Mouse (Mus musculus): Measurements from ENCODE around the gene Prss35. TPM values are rescaled to one million over a fixed set of nuclear protein-coding genes. Genes with fewer than 3 reads are reported as not detected.

The Prss35 gene
- polyA plus RNA-seq, 1 experiment from 2014 or later: 8.1 TPM

DNA sequence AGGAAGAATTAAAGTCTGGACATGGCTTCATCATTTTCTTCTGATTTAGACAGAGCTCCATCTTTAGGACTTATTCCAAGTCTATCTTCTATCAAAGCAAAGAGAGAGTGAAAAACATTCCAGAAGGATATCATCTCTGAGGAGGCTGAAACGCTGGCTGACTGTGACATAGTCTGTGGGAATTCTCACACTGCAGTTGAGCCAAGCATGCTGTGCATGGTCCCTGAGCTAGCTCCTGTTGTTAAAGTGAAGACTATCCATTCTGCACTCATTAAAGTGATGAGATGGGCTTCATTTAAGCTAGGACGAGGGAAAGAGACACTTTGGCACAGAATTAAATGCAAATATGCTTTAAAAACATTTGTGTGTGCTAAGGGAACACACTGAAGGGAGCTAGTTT is 26.9 kb upstream of the Prss35 start:
- peaks cover 6% of the 10 kb centered on the region; the same call in 1 of the 2 replicates for H3K4me1 ChIP-seq
- no peaks in the 10 kb centered on the region for H3K36me3 ChIP-seq
- H3K27ac ChIP-seq: no peak overlapping the region
- H3K9me3 ChIP-seq: no peaks in the 10 kb centered on the region
- no peaks in the 10 kb centered on the region for H3K27me3 ChIP-seq (ENCODE audit: insufficient read depth, poor library complexity, severe bottlenecking)
- DNase-seq (ENCODE audit: low spot score): no peak
- WGBS: 52% methylated on average over 2 of the region's 2 CpGs
- no peak overlapping the region for H3K4me3 ChIP-seq

DNA sequence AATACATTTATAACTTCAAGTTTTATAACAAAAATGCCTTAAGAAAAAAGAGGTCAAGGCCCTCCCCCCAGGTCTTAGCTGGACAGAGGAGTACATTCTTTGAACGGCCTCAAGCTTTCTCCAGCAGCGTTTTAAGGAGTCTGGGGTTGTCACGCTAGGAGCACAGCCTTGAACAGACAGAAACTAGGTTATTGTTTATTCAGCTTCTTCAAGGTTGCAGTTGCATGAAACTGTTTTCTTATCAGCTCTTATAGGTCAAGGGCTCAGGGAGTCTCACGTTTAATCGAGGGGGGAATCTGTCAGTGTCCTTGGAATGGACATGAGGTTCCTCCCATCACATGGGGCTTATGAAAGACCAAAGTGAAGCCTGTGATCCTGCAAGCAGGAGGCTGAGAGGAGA is 26.3 kb upstream of the Prss35 start:
- no peak for DNase-seq (ENCODE audit: low spot score)
- no peaks in the 10 kb centered on the region for H3K36me3 ChIP-seq
- H3K4me3 ChIP-seq: no peak overlapping the region
- peaks cover 6% of the 10 kb centered on the region; the same call in 1 of the 2 replicates for H3K4me1 ChIP-seq
- no peak overlapping the region for H3K27ac ChIP-seq
- H3K9me3 ChIP-seq: no peaks in the 10 kb centered on the region
- WGBS: 65% methylated on average over 5 of the region's 5 CpGs
- H3K27me3 ChIP-seq (ENCODE audit: insufficient read depth, poor library complexity, severe bottlenecking): no peaks in the 10 kb centered on the region

GRCm38 (mm10) chr9:86720227-86720626 is 23.2 kb upstream of the Prss35 start:
- H3K36me3 ChIP-seq: no peaks in the 10 kb centered on the region
- H3K27ac ChIP-seq: no peak overlapping the region
- 89% methylated on average over 5 of the region's 5 CpGs for WGBS
- H3K4me3 ChIP-seq: no peak overlapping the region
- no peaks in the 10 kb centered on the region for H3K9me3 ChIP-seq
- peaks cover 6% of the 10 kb centered on the region; the same call in 1 of the 2 replicates for H3K4me1 ChIP-seq
- no peaks in the 10 kb centered on the region for H3K27me3 ChIP-seq (ENCODE audit: insufficient read depth, poor library complexity, severe bottlenecking)
- no peak for DNase-seq (ENCODE audit: low spot score)

- Histone ChIP-seq H3K9me3 (no peaks in the 10 kb centered on the region), H3K4me3 (no peak overlapping the region), H3K27me3 (ENCODE audit: insufficient read depth, poor library complexity, severe bottlenecking) (no peaks in the 10 kb centered on the region), H3K4me1 (peaks cover 6% of the 10 kb centered on the region; the same call in 1 of the 2 replicates), H3K27ac (no peak overlapping the region), H3K36me3 (no peaks in the 10 kb centered on the region)
- WGBS: 83% methylated on average over 2 of the region's 2 CpGs
- no peak for DNase-seq (ENCODE audit: low spot score)
Measured at GRCm38 (mm10) chr9:86720794-86721193, 22.7 kb upstream of the Prss35 start.

GRCm38 (mm10) chr9:86725066-86725465 is 18.4 kb upstream of the Prss35 start:
- H3K36me3 ChIP-seq: no peaks in the 10 kb centered on the region
- H3K27me3 ChIP-seq (ENCODE audit: insufficient read depth, poor library complexity, severe bottlenecking): no peaks in the 10 kb centered on the region
- 83% methylated on average over 4 of the region's 4 CpGs for WGBS
- no peak for DNase-seq (ENCODE audit: low spot score)
- H3K4me1 ChIP-seq: no peaks in the 10 kb centered on the region
- no peaks in the 10 kb centered on the region for H3K9me3 ChIP-seq
- H3K4me3 ChIP-seq: no peak overlapping the region
- no peak overlapping the region for H3K27ac ChIP-seq

GRCm38 (mm10) chr9:86725604-86726380 is 17.7 kb upstream of the Prss35 start:
- Histone ChIP-seq H3K27ac (no peak overlapping the region), H3K27me3 (ENCODE audit: insufficient read depth, poor library complexity, severe bottlenecking) (no peaks in the 10 kb centered on the region), H3K36me3 (no peaks in the 10 kb centered on the region), H3K4me3 (no peak overlapping the region), H3K9me3 (no peaks in the 10 kb centered on the region), H3K4me1 (no peaks in the 10 kb centered on the region)
- 72% methylated on average over 7 of the region's 7 CpGs for WGBS
- DNase-seq (ENCODE audit: low spot score): no peak

DNA sequence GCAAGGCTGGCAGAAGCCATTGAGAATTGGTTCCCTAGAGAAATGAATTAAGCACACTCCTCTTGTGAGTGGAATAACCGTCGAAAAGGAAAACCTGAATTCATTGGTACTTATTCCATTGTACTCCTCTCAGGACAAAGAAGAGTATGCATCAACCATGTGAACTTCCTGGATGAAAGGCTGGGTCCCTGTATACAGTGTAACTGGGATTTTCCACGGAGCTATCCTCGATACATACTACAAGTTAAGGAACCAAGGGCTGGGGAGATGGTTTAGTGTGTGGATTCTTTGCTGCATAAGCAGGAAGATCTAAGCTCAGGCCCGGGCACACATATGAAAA is 17.1 kb upstream of the Prss35 start:
- no peak overlapping the region for H3K4me3 ChIP-seq
- H3K27ac ChIP-seq: no peak overlapping the region
- no peaks in the 10 kb centered on the region for H3K9me3 ChIP-seq
- H3K27me3 ChIP-seq (ENCODE audit: insufficient read depth, poor library complexity, severe bottlenecking): no peaks in the 10 kb centered on the region
- no peaks in the 10 kb centered on the region for H3K36me3 ChIP-seq
- H3K4me1 ChIP-seq: no peaks in the 10 kb centered on the region
- 85% methylated on average over 5 of the region's 5 CpGs for WGBS
- DNase-seq (ENCODE audit: low spot score): no peak

GRCm38 (mm10) chr9:86728214-86728814 is 15.1 kb upstream of the Prss35 start:
- no peak for DNase-seq (ENCODE audit: low spot score)
- 67% methylated on average over 10 of the region's 10 CpGs for WGBS
- Histone ChIP-seq H3K4me1 (no peaks in the 10 kb centered on the region), H3K4me3 (no peak overlapping the region), H3K36me3 (no peaks in the 10 kb centered on the region), H3K27ac (no peak overlapping the region), H3K27me3 (ENCODE audit: insufficient read depth, poor library complexity, severe bottlenecking) (no peaks in the 10 kb centered on the region), H3K9me3 (no peaks in the 10 kb centered on the region)

DNA sequence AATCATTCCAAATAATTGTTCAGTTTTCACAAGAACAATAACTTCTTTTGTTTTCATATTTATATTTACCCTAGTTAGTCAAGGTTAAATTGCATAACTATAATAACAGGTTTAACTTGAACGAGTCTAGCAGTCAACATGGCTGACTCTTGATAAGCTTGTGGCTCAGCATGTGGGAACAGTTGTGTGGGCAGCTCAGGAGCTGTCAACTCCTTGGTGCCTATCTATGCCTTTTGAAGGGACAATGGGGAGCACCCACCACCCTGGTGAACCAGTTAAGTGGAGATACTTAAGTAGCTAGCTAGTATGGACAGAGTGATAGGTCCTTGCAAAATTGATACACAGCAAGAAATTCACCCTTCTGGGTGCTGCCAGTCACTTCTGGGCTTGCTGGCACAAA is 14.4 kb upstream of the Prss35 start:
- 42% methylated on average over 1 of the region's 1 CpGs for WGBS
- Histone ChIP-seq H3K4me3 (no peak overlapping the region), H3K4me1 (no peaks in the 10 kb centered on the region), H3K27me3 (ENCODE audit: insufficient read depth, poor library complexity, severe bottlenecking) (no peaks in the 10 kb centered on the region), H3K27ac (no peak overlapping the region), H3K36me3 (no peaks in the 10 kb centered on the region), H3K9me3 (no peaks in the 10 kb centered on the region)
- DNase-seq (ENCODE audit: low spot score): no peak

DNA sequence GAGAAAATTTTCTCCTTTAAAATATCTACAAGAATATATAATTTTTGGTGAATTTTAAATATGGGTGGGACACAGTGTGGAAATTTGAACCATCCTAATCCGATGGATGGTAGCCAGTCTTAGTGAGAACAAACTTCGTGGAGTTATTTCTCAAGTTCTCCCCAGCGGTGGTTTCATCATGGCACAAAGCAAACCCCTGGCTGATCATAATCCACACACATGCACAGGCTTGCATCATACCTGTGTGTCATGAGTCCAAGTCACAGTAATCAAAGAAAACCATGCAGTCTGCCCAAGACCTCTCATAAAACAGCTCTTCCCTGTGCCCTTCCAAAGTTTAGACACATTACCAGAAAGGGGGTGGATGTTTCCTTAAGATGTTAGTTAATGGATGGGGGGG is 13.6 kb upstream of the Prss35 start:
- H3K27ac ChIP-seq: no peak overlapping the region
- no peak overlapping the region for H3K4me3 ChIP-seq
- no peaks in the 10 kb centered on the region for H3K36me3 ChIP-seq
- WGBS: 84% methylated on average over 3 of the region's 3 CpGs
- no peak for DNase-seq (ENCODE audit: low spot score)
- no peaks in the 10 kb centered on the region for H3K4me1 ChIP-seq
- no peaks in the 10 kb centered on the region for H3K9me3 ChIP-seq
- H3K27me3 ChIP-seq (ENCODE audit: insufficient read depth, poor library complexity, severe bottlenecking): no peaks in the 10 kb centered on the region

- no peaks in the 10 kb centered on the region for H3K9me3 ChIP-seq
- DNase-seq (ENCODE audit: low spot score): no peak
- H3K27me3 ChIP-seq (ENCODE audit: insufficient read depth, poor library complexity, severe bottlenecking): no peaks in the 10 kb centered on the region
- H3K4me3 ChIP-seq: no peak overlapping the region
- peaks cover 11% of the 10 kb centered on the region for H3K4me1 ChIP-seq
- no peak overlapping the region for H3K27ac ChIP-seq
- H3K36me3 ChIP-seq: no peaks in the 10 kb centered on the region
Measured at GRCm38 (mm10) chr9:86734357-86734756, 9.1 kb upstream of the Prss35 start.

GRCm38 (mm10) chr9:86734795-86735194 is 8.7 kb upstream of the Prss35 start:
- DNase-seq (ENCODE audit: low spot score): no peak
- H3K9me3 ChIP-seq: no peaks in the 10 kb centered on the region
- no peak overlapping the region for H3K27ac ChIP-seq
- no peaks in the 10 kb centered on the region for H3K36me3 ChIP-seq
- WGBS: 76% methylated on average over 9 of the region's 9 CpGs
- no peaks in the 10 kb centered on the region for H3K27me3 ChIP-seq (ENCODE audit: insufficient read depth, poor library complexity, severe bottlenecking)
- no peak overlapping the region for H3K4me3 ChIP-seq
- H3K4me1 ChIP-seq: peaks cover 11% of the 10 kb centered on the region

DNA sequence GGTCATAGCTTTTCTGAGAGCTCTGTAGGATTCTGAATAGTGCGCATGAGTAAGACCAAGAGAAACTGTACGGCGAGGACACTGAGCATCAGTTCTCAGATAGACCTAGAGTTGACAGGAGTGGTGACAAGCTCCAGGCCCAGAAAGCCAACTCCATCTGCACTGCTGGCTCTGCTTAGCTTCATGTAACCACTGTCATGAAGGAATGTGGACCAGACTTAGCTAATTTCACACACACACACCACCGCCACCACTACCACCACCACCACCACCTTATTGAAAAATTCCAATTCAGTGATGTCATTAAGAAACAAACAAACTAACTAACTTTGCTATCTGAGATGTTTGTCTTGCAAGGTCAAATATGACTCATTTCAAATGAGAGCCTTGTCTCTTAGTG is 6.5 kb upstream of the Prss35 start:
- Histone ChIP-seq H3K27ac (no peak overlapping the region), H3K27me3 (ENCODE audit: insufficient read depth, poor library complexity, severe bottlenecking) (no peaks in the 10 kb centered on the region), H3K9me3 (no peaks in the 10 kb centered on the region), H3K36me3 (no peaks in the 10 kb centered on the region), H3K4me1 (peaks cover 11% of the 10 kb centered on the region), H3K4me3 (no peak overlapping the region)
- WGBS: 25% methylated on average over 4 of the region's 4 CpGs
- peak; percentile 89 for DNase-seq (ENCODE audit: low spot score)

DNA sequence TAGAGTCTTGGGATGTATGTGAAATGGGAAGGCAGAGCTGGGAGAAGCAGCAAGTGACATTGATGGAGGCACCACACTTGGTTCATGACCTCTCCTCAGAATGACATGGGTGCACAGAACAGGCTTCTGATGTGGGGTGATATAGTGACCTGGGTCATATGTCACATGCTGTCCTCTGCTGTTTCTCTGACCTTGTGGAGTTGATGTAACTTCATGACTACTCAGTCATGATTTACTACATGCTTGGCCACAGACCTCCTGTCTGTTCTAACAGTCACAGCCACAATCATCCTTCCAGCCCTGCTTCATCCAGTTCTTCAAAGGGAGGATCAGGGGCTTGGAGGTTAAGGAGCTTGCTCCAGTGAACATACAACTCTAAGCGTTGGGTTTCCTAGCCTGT is 5.4 kb upstream of the Prss35 start:
- H3K4me1 ChIP-seq: peaks cover 16% of the 10 kb centered on the region
- H3K36me3 ChIP-seq: no peaks in the 10 kb centered on the region
- H3K27ac ChIP-seq: no peak overlapping the region
- no peaks in the 10 kb centered on the region for H3K9me3 ChIP-seq
- WGBS: 90% methylated on average over 1 of the region's 1 CpGs
- H3K27me3 ChIP-seq (ENCODE audit: insufficient read depth, poor library complexity, severe bottlenecking): no peaks in the 10 kb centered on the region
- no peak for DNase-seq (ENCODE audit: low spot score)
- H3K4me3 ChIP-seq: no peak overlapping the region
